Mouse (Mus musculus) lung, adult 2 months (tissue): ENCODE data around the gene Dynlt1c.
"Not testable (repeated sequence)": the region's sequence is repeated elsewhere in the genome, so short reads cannot be mapped to it uniquely, and the experiment has no call there.

Source experiments
- CTCF ChIP-seq: fragments of 200-500 bp; IDR thresholded peaks from 2 replicates; pipeline ENCODE4 v1.5.1; 2011; ENCODE audit warnings: mild to moderate bottlenecking, low read length, control low read depth; ENCODE audit not compliant: insufficient read depth
- POLR2A ChIP-seq: fragments of 200-500 bp; IDR thresholded peaks from 2 replicates; pipeline ENCODE4 v1.6.1; 2011; ENCODE audit warnings: low read depth, mild to moderate bottlenecking, control low read depth, low read length, borderline replicate concordance; ENCODE audit errors: extremely low read depth

DNA sequence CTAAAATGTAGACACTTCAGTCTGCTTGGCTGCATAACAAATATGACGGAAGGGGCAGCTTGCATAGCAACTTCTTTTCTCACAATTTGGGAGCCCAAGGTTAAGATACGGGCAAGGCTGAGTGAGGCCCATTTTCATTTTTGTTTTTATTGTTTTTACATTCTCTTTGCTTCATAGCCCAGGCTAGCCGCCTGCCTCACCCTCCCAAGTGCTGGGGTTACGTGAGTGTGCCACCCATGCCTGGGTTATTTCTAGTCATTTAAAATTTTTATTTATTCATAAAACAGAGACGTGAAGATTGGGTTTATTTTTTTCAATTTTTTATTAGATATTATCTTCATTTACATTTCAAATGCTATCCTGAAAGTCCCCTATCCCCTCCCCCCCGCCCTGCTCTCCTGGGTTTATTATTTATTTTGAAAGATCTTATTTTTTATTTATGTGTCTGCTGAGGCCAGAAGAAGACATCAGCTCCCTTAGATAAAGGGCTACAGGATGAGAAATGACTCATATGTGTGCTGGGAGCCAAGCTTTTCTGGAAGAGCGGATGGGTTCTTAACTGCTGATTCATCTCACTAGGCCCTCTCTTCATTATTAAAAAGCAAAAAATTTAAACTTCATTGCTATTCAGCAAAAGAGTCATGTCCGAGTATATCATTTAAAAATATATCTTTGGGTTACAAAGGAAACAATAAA lies 1.1 kb upstream of the Dynlt1c start:
- not testable (repeated sequence) for TF ChIP-seq CTCF, POLR2A
